Mouse (Mus musculus) limb, embryonic 10.5 days (tissue): ENCODE results near the gene Rnf169. TPM values are rescaled to one million over a fixed set of nuclear protein-coding genes. Genes with fewer than 3 reads are reported as not detected.
"Not testable (repeated sequence)": the region's sequence is repeated elsewhere in the genome, so short reads cannot be mapped to it uniquely, and the experiment has no call there.

Experiments used
- DNase-seq: peaks from one replicate; pipeline ENCODE4 v3.0.0-alpha.2; 2017; ENCODE audit warnings: low spot score
- H3K27ac ChIP-seq: fragments of 300-500 bp; sonication (generic); 2 replicates; pipeline ENCODE4 v1.5.1; 2016; ENCODE audit warnings: mild to moderate bottlenecking
- H3K27me3 ChIP-seq: fragments of 300-500 bp; sonication (generic); 2 replicates; pipeline ENCODE4 v1.6.1; 2016; ENCODE audit warnings: low read depth, mild to moderate bottlenecking; ENCODE audit not compliant: poor library complexity, severe bottlenecking
- H3K36me3 ChIP-seq: fragments of 300-500 bp; sonication (generic); 2 replicates; pipeline ENCODE4 v1.6.1; 2016; ENCODE audit warnings: mild to moderate bottlenecking, moderate library complexity
- H3K4me1 ChIP-seq: fragments of 300-500 bp; sonication (generic); 2 replicates; pipeline ENCODE4 v1.6.1; 2016
- H3K4me3 ChIP-seq: fragments of 300-500 bp; sonication (generic); 2 replicates; pipeline ENCODE4 v1.5.1; 2016; ENCODE audit warnings: mild to moderate bottlenecking, moderate library complexity
- H3K9me3 ChIP-seq: fragments of 300-500 bp; sonication (generic); replicated peaks from 2 replicates; pipeline ENCODE4 v1.6.1; 2016; ENCODE audit warnings: mild to moderate bottlenecking
- WGBS: fragments of 180-500 bp; shearing (Covaris S2); methylation state at CpG from one replicate; pipeline ENCODE4 v1.1.7; 2016; 5-methylcytosine and 5-hydroxymethylcytosine counted together
- polyA plus RNA-seq: library from polyadenylated mRNA; unstranded; fragments of >200 nt; fragmentation: Nextera tagmentation; extraction: Ambion mirVana; gene quantifications from 2 replicates; pipeline ENCODE4 v1.2.1, GENCODE M21; 2016

The Rnf169 gene
- polyA plus RNA-seq, 1 experiment from 2014 or later = 6.3 TPM

DNA sequence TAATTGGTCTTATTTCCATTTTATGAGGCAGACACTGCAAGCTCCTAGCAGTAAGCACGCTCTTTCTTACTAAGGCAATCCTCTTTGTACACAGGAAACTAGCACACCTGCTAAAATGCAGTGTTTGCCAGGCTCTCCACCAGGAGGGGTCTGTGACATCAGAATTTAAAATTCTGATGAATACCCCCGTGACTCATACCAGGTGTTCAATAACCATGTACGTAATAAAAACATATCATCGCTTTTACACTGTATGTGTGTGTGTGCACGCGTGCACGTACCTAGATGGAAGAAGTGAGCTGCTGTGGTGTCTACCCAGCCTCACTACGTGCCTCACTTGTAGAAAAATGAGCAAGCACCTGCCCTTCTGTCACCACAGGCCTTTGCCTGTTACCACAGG lies 26.0 kb downstream of the Rnf169 start:
- Histone ChIP-seq H3K36me3 (peaks cover 38% of the 10 kb centered on the region), H3K27me3 (no peaks in the 10 kb centered on the region), H3K27ac (no peak overlapping the region), H3K4me3 (no peak overlapping the region), H3K4me1 (no peaks in the 10 kb centered on the region), H3K9me3 (no peaks in the 10 kb centered on the region)
- 93% methylated on average over 8 of the region's 8 CpGs for WGBS
- no peak for DNase-seq

DNA sequence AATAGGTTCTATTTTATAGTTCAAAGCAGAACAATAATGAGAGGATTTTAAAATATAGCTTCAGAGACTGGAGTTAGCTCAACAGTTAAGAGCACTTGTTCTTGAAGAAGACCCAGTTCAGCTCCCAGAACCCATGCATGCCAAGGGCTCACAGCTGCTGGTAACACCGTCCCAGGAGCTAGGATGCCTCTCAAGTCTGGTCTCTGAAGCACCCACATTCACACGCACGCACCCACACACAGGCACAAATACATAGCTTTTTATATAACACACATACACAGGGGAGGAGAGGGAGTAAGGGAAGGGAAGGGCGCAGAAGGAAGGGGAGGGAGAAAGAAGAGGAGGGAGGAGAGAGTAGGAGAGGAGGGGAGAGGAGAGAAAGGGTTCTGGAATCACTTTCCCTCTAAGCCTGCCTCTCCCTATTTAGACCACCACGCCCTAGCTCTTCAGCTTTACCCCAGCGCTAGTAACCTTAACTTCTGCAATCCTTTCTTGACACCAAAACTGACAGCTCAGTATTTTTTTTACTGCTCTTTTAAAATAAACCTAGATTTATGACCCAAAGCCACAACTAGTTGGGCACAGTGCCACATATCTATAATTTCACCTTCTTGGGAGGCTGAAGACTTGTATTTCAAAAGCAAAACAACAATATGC lies 26.7 kb downstream of the Rnf169 start:
- Histone ChIP-seq H3K36me3 (peaks cover 39% of the 10 kb centered on the region), H3K27ac (no peak overlapping the region), H3K4me3 (no peak overlapping the region), H3K4me1 (no peaks in the 10 kb centered on the region), H3K9me3 (no peaks in the 10 kb centered on the region), H3K27me3 (no peaks in the 10 kb centered on the region)
- WGBS = 92% methylated on average over 6 of the region's 6 CpGs
- peak; percentile 15 for DNase-seq

DNA sequence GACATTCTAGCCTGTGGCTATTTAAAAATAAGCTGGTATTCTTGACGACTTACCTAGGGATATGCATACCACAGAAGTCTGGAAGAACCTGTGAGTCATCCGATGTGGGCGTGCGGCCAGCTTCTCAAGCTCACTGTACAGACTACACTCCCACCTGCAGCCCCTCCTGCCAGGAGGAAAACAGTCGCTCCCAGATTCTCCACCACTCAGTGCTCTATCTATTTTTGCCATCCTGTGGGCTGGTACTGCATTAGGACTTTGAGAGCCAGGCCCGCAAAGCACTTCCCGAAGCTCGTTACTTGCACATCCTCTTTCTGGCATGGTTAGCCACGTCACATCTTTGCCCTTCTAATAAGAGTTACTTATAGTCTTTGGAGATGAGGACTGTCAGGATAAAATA lies 32.9 kb downstream of the Rnf169 start:
- DNase-seq = peak; percentile 24
- Histone ChIP-seq H3K27me3 (no peaks in the 10 kb centered on the region), H3K4me3 (no peak overlapping the region), H3K27ac (no peak overlapping the region), H3K9me3 (no peaks in the 10 kb centered on the region), H3K36me3 (peaks cover 84% of the 10 kb centered on the region), H3K4me1 (no peaks in the 10 kb centered on the region)
- 93% methylated on average over 9 of the region's 9 CpGs for WGBS

DNA sequence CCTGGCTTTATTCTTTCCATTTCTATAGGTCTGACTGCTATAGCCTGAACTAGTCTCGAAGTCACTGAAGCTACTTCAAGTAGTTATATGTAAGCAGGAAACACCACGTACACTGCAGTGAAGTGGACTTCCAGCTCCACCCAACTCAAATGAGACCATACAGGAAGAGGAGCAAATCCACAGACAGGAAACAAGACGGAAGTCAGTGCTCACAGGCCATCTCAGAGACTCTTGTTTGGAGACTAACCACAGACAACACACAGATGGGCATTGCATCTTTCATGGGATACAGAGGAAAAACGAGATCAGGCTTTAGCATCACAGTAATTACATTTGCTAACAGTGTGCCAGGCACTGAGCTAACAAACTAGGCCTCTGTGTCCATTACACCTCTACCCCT lies 33.9 kb downstream of the Rnf169 start:
- DNase-seq = no peak

DNA sequence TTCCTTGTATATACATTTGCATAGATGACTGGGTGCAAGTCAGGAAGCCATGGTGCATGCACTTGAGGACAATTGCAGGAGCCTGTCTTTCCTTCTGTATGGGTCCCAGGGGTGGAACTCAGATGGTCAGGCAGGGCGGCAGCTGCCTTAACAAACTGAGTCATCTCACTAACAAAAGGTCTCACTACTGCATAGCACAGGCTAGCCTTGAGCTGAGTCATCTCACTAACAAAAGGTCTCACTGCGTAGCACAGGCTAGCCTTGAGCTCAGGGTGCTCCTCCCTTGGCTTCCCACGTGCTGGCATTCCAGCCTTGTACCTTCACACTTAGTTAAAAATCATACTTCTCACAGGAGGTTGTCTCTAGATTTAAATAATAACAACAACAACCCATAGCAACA lies 34.3 kb downstream of the Rnf169 start:
- Histone ChIP-seq H3K27ac (no peak overlapping the region), H3K27me3 (no peaks in the 10 kb centered on the region), H3K9me3 (no peaks in the 10 kb centered on the region), H3K4me3 (no peak overlapping the region), H3K4me1 (no peaks in the 10 kb centered on the region), H3K36me3 (peaks cover 85% of the 10 kb centered on the region)
- DNase-seq = peak; percentile 18
- WGBS = 94% methylated on average over 3 of the region's 3 CpGs

More for the DNA sequence above, 33.9 kb downstream of the Rnf169 start:
- Histone ChIP-seq H3K4me3 (no peak overlapping the region), H3K9me3 (no peaks in the 10 kb centered on the region), H3K36me3 (peaks cover 84% of the 10 kb centered on the region), H3K27ac (no peak overlapping the region), H3K4me1 (no peaks in the 10 kb centered on the region), H3K27me3 (no peaks in the 10 kb centered on the region)
- 89% methylated on average over 4 of the region's 4 CpGs for WGBS

DNA sequence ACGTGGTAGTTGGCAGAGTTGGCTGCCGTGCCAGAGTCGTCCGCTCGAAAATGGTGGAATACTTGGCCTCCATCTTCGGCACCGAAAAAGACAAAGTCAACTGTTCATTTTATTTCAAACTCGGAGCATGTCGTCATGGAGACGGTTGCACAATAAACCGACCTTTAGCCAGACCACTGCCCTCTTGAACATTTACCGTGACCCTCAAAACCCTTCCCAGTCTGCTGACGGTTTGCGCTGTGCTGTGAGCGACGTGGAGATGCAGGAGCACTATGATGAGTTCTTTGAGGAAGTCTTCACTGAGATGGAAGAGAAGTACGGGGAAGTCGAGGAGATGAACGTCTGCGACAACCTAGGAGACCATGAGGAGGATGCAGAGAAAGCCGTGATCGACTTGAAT lies 35.2 kb downstream of the Rnf169 start:
- peaks cover 88% of the 10 kb centered on the region for H3K36me3 ChIP-seq
- H3K9me3 ChIP-seq, H3K4me1 ChIP-seq, H3K4me3 ChIP-seq, H3K27ac ChIP-seq, H3K27me3 ChIP-seq: not testable (repeated sequence)
- peak; percentile 7 for DNase-seq
- WGBS = 96% methylated on average over 22 of the region's 22 CpGs

DNA sequence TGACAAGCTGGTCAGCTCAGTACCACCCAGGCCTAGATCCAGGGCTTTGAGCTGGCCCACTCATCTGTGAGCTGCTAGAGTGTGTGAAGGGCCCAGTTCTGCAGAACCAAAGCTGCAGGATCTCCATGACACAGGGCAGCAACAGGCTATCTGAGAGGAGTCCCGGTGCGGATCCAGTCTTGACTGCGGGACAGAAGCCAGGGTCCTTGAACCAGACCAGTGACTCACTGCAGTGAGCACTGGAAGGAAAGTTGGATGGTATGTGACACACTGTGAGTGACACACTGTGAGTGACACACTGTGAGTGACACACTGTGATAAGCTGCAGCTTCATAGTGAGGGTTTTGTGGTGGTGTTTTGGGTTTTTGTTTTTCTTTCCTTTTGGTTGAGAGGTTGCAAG lies 35.7 kb downstream of the Rnf169 start:
- Histone ChIP-seq H3K9me3 (no peaks in the 10 kb centered on the region), H3K4me3 (no peak overlapping the region), H3K4me1 (no peaks in the 10 kb centered on the region), H3K27ac (no peak overlapping the region), H3K27me3 (no peaks in the 10 kb centered on the region), H3K36me3 (peaks cover 88% of the 10 kb centered on the region)
- DNase-seq = peak; percentile 22
- 98% methylated on average over 3 of the region's 3 CpGs for WGBS

DNA sequence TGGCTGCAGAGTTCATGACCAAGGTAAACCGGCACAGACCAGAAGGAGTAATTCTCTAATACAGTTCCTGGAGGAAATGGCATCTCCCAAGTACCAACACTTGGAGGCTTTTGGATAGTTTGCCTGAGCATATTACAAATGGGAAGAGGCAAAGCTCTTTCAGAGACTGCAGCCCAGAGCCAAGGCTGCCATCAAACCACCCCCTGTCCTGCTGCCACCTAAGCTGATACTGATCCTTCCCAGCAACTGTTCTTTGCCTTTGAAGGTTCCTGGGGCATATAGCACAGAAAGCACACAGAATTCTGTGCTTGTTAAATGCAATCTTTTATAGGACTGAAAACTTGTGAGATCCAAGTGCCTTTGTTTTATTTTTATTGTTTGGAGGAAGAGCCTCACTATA lies 39.6 kb downstream of the Rnf169 start:
- Histone ChIP-seq H3K9me3 (no peaks in the 10 kb centered on the region), H3K4me3 (no peak overlapping the region), H3K27me3 (no peaks in the 10 kb centered on the region), H3K36me3 (peaks cover 88% of the 10 kb centered on the region), H3K27ac (no peak overlapping the region), H3K4me1 (no peaks in the 10 kb centered on the region)
- DNase-seq = no peak
- 97% methylated on average over 1 of the region's 1 CpGs for WGBS

DNA sequence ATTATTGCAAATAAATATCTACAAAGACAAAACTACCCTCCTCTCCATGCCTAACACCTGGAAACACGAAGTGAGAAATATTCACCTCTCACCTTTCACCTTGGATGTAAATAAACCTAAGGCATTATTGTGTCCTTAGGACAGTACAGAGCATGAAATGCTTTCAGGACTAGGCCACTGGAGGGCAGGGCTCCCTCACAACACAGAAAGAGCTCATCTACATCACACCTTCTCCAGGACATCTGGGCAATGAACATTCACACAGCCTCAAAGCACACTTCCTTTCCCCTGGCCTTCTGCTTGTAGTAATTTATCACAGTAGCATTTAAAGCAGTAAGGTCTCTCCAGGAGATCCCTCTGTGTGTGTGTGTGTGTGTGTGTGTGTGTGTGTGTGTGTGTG lies 44.5 kb downstream of the Rnf169 start:
- H3K4me3 ChIP-seq = no peak overlapping the region
- no peaks in the 10 kb centered on the region for H3K27me3 ChIP-seq
- DNase-seq = peak; percentile 21
- H3K9me3 ChIP-seq = no peaks in the 10 kb centered on the region
- H3K36me3 ChIP-seq = peaks cover 84% of the 10 kb centered on the region
- no peaks in the 10 kb centered on the region for H3K4me1 ChIP-seq
- WGBS = 83% methylated on average over 1 of the region's 1 CpGs
- no peak overlapping the region for H3K27ac ChIP-seq

DNA sequence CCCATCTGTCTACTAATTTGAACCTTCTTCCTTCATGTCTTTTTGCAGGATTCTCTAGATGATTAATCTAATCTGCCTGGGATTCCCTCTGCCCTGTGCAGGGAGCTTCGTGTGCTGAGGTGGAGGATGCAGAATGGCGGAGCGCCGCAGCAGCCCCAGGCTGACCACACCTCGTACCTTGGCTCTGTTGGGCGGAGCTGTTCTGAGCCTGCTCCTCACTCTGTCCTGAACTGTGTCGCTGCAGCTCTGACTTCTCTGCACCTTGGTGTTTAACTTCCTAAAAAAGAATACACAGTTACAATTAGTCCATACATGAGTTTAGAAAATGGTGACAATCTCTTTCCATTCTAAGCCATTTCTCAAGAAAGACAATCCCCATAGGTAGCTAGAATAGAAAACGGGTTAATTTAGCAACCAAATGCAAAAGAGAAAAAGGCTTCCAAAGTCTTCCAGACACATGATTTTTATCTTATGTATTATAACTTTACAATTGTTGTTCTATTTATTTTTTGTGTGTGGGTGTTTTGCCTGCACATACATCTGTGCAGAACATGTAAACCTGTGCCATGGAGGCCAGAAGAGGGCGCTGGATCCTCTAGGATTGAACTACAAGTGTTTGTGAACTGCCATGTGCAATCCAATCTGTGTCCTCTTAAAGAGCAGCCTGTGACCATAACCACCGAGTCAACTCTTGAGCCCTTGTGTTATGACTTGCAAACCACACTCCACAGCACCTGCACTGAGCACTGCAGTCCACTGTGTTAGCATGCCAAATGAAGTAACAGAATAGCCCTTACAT lies 53.1 kb downstream of the Rnf169 start:
- 82% methylated on average over 10 of the region's 10 CpGs for WGBS
- H3K36me3 ChIP-seq = peaks cover 83% of the 10 kb centered on the region

DNA sequence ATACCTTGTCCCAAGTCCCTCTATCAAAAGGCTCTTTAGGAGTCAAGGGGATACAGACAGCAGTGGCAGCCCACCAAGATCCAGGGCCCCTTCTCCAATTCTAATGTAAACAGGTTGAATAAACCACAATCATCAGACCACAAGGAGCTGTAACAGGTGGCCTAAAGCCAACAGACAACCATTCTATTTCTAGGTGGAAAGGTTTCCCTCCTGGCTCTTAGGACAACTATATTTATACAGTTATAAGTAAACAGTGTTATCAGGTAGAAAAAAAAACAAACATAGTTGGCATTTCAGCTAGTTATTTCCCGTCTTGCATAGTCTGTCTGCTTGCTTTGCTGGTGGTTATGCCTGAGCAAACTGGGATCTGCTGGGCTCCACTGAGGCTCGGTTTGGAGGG lies 59.8 kb downstream of the Rnf169 start:
- Histone ChIP-seq H3K4me1 (peaks cover 17% of the 10 kb centered on the region), H3K36me3 (peaks cover 35% of the 10 kb centered on the region), H3K27me3 (peaks cover 41% of the 10 kb centered on the region), H3K27ac (no peak overlapping the region), H3K9me3 (no peaks in the 10 kb centered on the region), H3K4me3 (no peak overlapping the region)
- WGBS = 84% methylated on average over 2 of the region's 2 CpGs
- DNase-seq = no peak

More for the DNA sequence above, 53.1 kb downstream of the Rnf169 start:
- H3K4me1 ChIP-seq = no peaks in the 10 kb centered on the region
- no peaks in the 10 kb centered on the region for H3K27me3 ChIP-seq
- no peak overlapping the region for H3K27ac ChIP-seq
- DNase-seq = no peak
- no peaks in the 10 kb centered on the region for H3K9me3 ChIP-seq
- no peak overlapping the region for H3K4me3 ChIP-seq

DNA sequence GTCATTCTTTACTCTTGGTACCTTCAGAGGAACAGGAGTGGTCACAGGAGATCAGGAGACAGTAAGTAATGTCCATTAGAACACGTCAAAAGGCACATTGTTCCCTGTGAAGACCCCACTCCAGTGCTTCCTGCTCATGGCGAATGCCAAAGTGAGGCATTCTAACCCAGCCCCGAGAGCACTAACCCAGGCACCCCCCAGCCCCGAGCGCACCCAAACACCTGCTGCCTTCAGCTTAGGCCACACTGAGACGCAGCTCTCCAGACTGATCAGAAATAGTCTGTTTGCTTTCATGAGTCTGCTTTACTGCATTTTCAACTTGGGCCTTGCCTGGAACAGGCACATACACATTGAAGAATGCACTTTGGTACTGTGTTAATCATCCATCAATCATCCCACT lies 60.3 kb downstream of the Rnf169 start:
- 92% methylated on average over 6 of the region's 6 CpGs for WGBS
- peaks cover 17% of the 10 kb centered on the region for H3K4me1 ChIP-seq
- no peak overlapping the region for H3K4me3 ChIP-seq

DNA sequence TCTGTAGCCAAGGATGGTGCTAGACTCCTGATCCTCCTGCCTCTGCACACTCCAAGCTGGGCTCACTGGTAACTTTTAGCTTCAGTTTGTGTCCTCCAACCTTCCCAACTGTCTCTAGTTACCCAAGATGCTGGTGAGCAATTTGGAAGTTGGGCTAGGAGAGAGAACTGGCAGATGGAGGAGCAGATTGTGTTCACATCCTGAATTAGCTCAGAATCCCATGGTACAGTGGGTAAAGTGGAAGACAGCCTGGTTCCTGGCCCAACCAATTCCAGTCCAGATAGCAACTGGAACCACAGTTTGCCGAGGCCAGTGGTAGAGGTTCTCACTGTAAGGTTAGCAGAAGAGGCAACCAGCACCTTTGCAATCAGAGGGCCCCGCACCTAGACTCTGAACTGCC lies 61.1 kb downstream of the Rnf169 start:
- peaks cover 42% of the 10 kb centered on the region for H3K27me3 ChIP-seq
- WGBS = 89% methylated on average over 2 of the region's 2 CpGs
- no peak for DNase-seq
- H3K4me1 ChIP-seq = peaks cover 17% of the 10 kb centered on the region
- H3K4me3 ChIP-seq = no peak overlapping the region
- H3K9me3 ChIP-seq = no peaks in the 10 kb centered on the region
- peaks cover 23% of the 10 kb centered on the region for H3K36me3 ChIP-seq
- no peak overlapping the region for H3K27ac ChIP-seq

More for the DNA sequence above, 60.3 kb downstream of the Rnf169 start:
- no peak for DNase-seq
- Histone ChIP-seq H3K9me3 (no peaks in the 10 kb centered on the region), H3K36me3 (peaks cover 31% of the 10 kb centered on the region), H3K27me3 (peaks cover 42% of the 10 kb centered on the region), H3K27ac (no peak overlapping the region)
